Mouse (Mus musculus) cerebellum, adult 9-10 months (tissue): ENCODE results near the gene Ushbp1.
A peak's percentile ranks its signal among the peaks of the same experiment; 100 is the strongest.
"Not testable (repeated sequence)": the region's sequence is repeated elsewhere in the genome, so short reads cannot be mapped to it uniquely, and the experiment has no call there.

Experiments used
- DNase-seq: peaks from one replicate; pipeline ENCODE4 v3.0.0; 2022

The Ushbp1 gene

DNA sequence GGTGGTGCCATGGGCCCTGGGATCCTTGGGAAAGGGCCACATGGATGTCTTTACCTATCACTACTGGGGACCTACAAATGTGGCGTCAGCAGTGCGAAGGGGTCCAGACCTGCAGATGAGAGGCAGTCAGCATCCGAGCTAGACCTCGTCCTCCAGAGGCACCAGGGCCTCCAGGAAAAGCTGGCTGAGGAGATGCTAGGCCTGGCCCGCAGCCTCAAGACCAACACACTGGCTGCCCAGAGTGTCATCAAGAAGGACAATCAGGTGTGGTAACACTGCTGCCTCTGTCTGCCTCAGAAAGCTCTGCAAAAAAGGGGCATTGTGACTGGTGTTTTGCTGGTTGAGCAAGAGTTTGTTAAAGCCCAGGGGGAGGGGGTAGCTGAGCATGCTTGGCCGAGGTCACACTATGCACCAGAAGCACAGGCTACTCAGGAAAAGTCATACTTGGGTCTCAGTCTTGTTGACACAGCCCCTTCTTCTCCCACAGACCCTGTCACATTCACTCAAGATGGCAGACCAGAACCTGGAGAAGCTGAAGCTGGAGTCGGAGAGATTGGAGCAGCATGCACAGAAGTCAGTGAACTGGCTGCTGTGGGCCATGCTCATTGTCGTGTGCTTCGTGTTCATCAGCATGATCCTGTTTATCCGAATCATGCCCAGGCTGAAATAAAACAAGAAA is 26.4 kb downstream of the Ushbp1 start:
- peak; percentile 51 for DNase-seq

DNA sequence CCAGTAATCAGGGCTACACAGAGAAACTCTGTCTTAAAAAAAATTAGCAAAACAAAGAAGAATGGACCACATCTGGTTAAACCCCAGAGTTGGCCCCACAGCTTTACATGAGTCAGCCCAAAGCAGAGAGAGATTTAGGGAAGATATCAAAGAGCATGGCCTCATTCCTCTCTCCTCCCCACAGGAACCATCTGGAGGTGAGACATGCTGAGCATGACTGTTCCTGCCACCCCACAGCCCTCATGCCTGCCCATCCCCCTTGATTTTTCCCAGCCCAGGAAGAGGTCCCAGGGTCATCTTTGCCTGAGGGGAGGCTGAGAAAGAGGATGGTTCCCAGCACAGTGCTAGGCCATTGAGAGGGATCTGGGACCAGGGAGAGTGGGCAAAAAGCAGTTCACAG is 27.2 kb downstream of the Ushbp1 start:
- peak; percentile 40 for DNase-seq

DNA sequence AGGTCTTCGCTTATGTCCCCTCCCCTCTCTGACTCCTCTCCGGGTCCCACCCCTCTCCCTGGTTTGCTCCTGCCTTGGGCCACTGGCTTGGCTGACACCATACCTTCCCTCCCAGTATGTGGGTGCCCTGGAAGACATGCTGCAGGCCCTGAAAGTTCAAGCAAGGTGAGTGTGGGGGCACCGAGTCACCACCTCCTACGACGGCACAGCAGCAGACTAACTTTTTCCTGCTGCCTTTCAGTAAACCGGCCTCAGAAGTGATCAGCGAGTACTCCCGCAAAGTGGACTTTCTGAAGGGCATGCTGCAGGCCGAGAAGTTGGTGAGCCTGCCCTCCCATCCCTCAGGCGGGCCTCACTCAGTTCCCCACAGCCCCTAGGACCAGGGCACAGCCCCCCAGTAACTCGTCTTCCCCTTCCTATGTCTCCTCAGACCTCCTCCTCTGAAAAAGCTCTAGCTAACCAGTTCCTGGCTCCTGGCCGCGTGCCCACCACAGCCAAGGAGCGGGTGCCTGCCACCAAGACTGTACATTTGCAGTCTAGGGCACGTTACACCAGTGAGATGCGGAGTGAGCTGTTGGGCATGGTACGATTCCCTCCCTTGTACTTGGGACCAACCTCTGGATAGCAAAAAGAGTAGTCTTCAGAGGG is 27.9 kb downstream of the Ushbp1 start:
- DNase-seq, result peak; percentile 74

DNA sequence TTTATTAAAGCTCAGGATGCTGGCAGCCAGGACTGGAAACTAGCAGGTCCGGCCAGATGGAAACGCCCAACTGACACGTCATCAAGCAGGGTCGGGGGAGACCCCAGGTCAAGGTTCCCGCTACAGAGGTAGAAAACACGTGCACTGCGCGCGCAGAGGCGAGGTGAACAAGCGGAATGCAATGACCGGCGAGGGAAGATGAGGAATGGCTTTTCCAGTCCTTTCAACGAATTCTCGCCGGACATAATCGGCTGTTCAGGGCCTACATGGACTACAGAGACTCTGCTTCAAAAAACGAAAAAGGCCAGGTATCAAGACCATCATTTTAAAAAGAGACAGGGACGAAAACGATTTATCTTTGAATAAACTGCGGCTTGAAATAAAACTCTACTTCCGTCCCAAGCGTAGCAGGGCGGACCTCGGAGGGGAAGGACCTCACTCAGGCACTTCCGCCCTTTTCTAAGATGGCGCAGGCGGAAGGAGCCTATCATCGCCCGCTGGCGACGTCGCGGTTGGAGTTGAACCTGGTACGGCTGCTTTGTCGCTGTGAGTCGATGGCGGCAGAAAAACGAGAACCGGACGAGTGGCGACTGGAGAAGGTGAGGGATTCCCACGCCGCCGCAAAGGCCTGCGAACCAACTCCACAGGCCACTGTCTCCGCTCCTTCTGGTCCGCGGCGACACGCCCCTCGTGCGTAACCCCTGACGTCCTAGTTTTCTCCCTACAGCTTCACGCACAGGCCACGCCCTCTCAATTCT is 28.7 kb downstream of the Ushbp1 start, which contains the start of gene Use1:
Gene Use1, plus strand, starts transcription at position 78 of the 758 bp plus-strand sequence.
- peak; percentile 95 for DNase-seq

DNA sequence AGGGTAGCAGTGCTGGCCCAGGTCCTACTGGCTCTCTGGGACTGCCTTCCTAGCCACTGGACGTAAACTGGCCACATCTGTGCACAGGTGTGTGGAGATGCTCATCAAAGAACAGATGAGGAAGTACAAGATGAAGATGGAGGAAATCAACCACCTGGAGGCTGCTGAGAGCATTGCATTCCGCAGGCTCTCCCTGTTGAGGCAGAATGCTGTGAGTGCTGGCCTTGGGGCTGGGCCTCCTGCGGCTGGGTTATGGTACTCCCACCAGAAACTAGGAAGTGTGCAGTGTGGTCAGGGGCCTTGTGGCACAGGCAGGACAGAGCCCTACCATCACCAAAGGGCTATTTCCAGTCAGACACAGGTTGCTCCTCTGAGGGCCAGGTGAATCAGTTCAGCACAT is 37.6 kb downstream of the Ushbp1 start:
- DNase-seq, result no peak

DNA sequence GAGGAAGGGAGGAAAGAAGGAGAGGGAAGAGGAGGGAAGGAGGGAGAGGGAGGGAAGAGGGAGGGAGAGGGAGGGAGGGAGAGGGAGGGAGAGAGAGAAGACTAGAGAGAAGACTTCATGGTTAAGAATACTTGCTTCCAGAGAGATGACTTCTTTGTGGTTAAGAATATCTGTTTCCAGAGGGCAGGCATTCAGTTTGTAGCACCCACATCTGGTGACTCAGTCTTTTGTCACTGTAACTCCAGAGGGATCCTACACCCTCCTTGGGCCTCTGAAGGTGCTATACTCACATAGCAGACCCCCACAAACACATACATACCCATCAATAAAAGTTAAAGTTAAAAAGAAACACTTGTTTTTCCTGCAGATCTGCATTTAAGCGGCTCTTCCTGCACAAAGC is 44.1 kb downstream of the Ushbp1 start:
- no peak for DNase-seq

DNA sequence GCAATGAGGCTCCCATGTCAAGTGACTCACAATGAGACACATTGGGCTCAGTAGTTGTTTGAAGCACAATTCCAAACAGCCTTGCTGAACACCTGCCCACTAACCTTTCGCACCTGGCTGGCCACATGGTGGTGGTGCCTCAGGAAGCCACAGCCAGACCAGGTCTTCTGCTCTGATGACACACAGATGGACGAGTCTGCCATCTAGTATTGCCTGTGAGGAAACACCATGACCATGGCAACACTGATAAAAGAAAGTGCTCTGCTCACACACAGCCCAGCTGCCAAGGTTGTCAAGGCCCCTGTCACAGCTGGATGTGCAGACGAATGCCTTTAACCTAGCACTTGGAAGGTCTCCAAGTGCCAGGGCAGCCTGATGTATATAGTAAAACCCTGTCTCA is 44.5 kb downstream of the Ushbp1 start:
- DNase-seq, result no peak

DNA sequence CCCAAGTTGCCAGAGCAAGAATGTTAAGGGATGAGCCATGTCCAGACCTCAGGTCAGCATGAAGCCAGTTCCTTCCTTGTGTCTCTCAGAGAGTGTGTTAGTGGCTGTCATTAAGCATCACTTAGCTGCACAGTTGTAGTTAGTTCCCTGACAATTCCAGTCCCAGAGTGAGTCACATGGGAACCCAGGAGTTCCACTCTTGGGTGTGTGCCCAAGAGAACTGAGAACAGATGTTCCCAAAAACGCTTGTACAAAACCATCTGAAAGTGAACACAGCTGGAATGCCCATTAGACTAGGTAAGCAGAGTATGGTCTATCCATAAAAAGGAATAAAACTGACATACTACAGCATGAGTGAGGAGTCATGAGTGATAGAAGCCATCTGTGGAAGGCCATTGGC is 49.0 kb downstream of the Ushbp1 start:
- DNase-seq, result no peak

DNA sequence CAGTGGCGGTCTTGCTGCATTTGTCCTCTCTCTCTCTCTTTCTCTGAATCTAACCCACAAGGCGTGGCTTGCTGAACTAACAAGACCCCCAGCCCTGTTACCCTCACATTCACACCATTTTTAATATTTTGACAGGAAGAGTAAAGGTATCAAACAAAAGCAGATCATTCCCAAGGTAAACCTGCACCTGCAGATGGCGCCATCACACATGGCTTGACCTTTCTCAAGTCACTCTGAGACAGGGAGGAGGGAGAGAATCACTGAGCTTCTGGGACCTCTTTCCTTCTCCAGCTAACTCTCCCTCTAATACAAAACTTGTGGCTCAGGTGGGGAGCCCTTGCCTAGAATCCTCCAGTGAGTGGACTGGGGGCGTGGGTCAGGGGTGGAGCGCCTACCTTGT is 55.0 kb downstream of the Ushbp1 start:
- peak; percentile 33 for DNase-seq

DNA sequence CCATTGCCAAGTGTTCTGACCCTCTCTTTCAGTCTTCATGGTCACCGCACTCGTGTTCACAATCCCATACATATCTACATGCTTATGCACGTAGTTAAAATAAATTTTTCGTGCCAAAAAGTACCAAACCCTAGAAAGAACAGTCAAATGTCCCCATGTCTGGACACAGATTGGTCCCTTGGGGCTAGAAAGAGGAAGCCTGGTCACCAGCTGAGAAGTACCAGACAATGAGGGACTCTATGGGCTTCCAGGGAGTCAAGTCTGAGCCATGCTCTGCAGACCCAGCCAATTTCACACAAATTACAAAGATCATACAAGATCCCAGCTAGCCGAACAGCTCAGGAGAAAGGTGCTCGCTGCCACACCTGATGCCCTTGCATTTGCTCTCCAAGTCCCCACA is 57.8 kb downstream of the Ushbp1 start:
- not testable (repeated sequence) for DNase-seq
